Mouse (Mus musculus): Measurements from ENCODE around the gene Gm44511. TPM values are rescaled to one million over a fixed set of nuclear protein-coding genes. Genes with fewer than 3 reads are reported as not detected.
"Not testable (repeated sequence)": the region's sequence is repeated elsewhere in the genome, so short reads cannot be mapped to it uniquely, and the experiment has no call there.

Gene Gm44511
- polyA plus RNA-seq, 1 experiment, result not detected

DNA sequence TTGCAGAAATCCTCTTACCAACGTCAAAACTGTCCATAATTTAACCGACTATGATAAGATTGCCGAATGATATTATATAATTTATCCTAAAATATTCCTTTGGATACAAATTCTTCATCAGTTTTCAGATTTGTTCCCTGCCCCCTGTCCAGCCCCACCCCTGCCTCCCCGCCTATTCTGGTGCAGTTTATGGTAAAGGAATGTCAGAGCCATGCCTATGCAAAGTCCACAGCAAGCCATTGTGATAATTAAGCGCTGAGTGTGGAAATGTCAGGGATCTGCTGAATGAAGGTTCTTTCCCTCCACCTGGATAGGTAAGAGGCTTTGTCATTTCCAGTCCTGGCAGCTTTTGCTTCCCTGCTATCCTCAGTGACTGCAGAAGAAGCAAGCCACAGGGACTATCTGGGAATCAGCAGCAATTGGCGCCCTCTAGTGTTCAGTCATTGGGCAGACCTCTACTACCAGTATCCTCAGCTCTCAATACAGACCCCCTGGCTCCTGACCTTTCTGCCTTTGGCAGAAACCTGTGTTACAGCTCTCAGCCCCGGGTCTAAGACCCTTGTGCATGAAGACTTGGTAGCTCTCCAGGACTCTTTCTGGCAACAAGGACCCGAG is 72.4 kb downstream of the Gm44511 start:
- not testable (repeated sequence) for H3K27me3 ChIP-seq (ENCODE audit: control insufficient read depth, insufficient read depth, low read length); H3K27ac ChIP-seq (ENCODE audit: control insufficient read depth, insufficient read depth, low read length); H3K36me3 ChIP-seq (ENCODE audit: control insufficient read depth, insufficient read depth, low read length); H3K4me1 ChIP-seq (replicated peaks; ENCODE audit: control insufficient read depth, insufficient read depth, low read length)
- DNase-seq, result peak; percentile 70
- H3K4me3 ChIP-seq (ENCODE audit: control insufficient read depth, insufficient read depth, low read length), result peak overlapping the region; percentile 48
- 44% methylated on average over 8 of the region's 8 CpGs for WGBS

GRCm38 (mm10) chr6:128747006-128747405 is 79.1 kb downstream of the Gm44511 start:
- not testable (repeated sequence) for H3K27ac ChIP-seq (ENCODE audit: control insufficient read depth, insufficient read depth, low read length); H3K36me3 ChIP-seq (ENCODE audit: control insufficient read depth, insufficient read depth, low read length); H3K27me3 ChIP-seq (ENCODE audit: control insufficient read depth, insufficient read depth, low read length); DNase-seq; H3K4me1 ChIP-seq (replicated peaks; ENCODE audit: control insufficient read depth, insufficient read depth, low read length); H3K4me3 ChIP-seq (ENCODE audit: control insufficient read depth, insufficient read depth, low read length)
- WGBS, result 93% methylated on average over 6 of the region's 6 CpGs

DNA sequence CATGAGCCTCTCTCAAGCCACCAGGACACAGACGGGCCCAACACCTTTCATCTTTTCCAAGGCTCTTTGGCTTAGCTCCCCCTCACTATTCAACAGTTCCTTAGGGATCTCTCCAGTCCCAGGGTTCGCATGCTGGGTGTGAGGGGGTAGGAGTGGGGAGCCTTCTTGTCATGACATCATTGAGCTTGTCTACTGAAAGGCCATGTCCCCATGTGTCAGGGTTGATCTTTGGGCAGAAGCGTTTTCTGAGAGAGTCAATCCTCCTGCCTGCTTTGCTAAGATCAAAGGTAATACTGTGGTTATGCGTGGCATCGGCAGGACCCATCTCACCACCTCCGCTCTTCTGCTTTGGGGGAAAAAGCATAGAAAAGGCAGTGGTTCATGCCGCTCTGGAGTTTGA is 88.7 kb downstream of the Gm44511 start:
- Histone ChIP-seq H3K27me3 (ENCODE audit: control insufficient read depth, insufficient read depth, low read length) (no peaks in the 10 kb centered on the region), H3K4me1 (replicated peaks; ENCODE audit: control insufficient read depth, insufficient read depth, low read length) (0 out of 2 replicates have a peak, but pooled peaks cover 3% of the 10 kb centered on the region), H3K36me3 (ENCODE audit: control insufficient read depth, insufficient read depth, low read length) (no peaks in the 10 kb centered on the region), H3K4me3 (ENCODE audit: control insufficient read depth, insufficient read depth, low read length) (no peak overlapping the region), H3K27ac (ENCODE audit: control insufficient read depth, insufficient read depth, low read length) (no peak overlapping the region)
- TF ChIP-seq POLR2A (IDR thresholded peaks at IDR 0.05; ENCODE audit: control insufficient read depth, extremely low read depth, insufficient read depth, low read length, poor library complexity), result no peak
- no peak for TF ChIP-seq CTCF (IDR thresholded peaks at IDR 0.05; ENCODE audit: borderline replicate concordance, control insufficient read depth, extremely low read depth, insufficient read depth, low read length, poor library complexity)
- 89% methylated on average over 7 of the region's 7 CpGs for WGBS
- no peak for DNase-seq

DNA sequence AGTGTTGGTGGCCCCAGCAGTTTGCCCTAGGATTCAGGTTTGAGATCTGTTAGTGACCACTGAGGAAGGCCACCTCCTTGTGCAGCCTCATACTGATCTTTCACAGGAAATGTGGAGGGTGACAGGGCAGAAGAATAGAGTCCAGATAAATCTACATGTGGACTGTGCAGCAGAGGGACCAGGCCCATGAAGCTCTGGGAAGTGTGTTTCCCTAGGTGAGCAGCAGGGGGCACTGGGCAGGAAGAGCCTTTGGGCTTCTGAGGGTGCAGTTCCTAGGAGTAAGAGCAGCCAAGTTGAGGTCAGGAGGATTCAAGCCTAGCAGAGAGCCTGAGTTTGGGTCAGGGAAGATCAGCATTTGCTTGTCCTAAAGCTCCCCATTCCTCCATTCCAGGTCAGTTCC is 90.0 kb downstream of the Gm44511 start:
- Histone ChIP-seq H3K27ac (ENCODE audit: control insufficient read depth, insufficient read depth, low read length) (no peak overlapping the region), H3K36me3 (ENCODE audit: control insufficient read depth, insufficient read depth, low read length) (no peaks in the 10 kb centered on the region), H3K4me3 (ENCODE audit: control insufficient read depth, insufficient read depth, low read length) (no peak overlapping the region), H3K27me3 (ENCODE audit: control insufficient read depth, insufficient read depth, low read length) (no peaks in the 10 kb centered on the region), H3K4me1 (replicated peaks; ENCODE audit: control insufficient read depth, insufficient read depth, low read length) (0 out of 2 replicates have a peak, but pooled peaks cover 3% of the 10 kb centered on the region)
- peak; percentile 66 for DNase-seq
- TF ChIP-seq POLR2A (IDR thresholded peaks at IDR 0.05; ENCODE audit: control insufficient read depth, extremely low read depth, insufficient read depth, low read length, poor library complexity) (no peak), CTCF (IDR thresholded peaks at IDR 0.05; ENCODE audit: borderline replicate concordance, control insufficient read depth, extremely low read depth, insufficient read depth, low read length, poor library complexity) (peak; percentile 68; the same call in 1 of the 2 replicates)

DNA sequence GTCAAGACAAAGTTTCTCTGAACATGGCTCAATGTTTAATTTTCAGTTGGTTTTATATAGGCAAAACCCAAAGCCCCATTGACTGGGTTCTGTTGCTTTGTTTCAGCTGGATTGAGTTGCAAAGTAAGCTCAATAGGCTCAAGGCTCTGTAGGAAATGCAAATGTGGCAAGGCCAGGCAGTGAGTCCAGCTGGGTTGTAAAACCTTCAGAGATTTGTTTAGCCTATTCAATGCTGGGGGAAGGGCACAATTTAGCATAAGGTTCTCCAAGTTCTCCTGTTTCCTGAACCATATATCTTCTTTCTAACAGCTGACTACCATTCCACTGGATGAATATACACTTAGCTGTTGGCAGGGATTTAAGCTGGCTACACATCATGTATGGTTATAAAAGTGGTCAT is 91.2 kb downstream of the Gm44511 start:
- no peak overlapping the region for H3K27ac ChIP-seq (ENCODE audit: control insufficient read depth, insufficient read depth, low read length)

DNA sequence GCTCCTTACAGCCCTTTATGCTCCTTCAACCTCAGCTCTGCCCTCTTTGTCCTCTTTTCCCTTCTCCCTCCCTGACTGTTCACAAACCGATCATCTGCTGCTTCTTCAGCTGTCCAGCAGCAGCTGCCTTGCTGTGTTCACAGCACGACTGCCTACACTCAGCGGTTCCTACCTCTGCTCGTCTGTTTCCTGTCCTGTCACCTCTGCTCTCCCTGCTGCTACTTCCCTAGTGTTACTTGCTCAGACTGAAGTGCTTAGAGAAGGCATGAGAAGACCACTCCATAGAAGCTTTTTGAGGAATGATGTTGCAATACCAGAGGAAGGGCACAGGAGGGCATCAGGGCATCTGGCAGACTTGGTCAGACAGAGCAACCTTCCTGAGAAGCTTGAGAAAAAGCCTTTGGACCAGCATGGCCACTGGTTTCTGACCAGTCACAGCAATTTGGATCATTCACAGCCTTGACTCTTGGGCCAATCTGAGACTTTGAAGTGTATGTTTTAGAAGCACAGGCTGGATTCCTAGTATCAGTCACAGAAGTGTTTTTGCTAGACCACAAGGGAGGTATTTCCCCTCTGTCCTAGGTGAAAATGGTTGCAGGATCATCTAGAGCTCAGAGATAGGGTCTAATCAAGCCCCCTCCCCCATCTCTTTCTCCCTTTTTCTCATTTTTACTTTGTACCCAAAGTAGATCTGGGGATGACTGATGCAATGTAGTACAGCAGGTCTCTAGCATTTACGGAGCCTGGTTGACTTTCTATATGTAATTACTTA is 92.0 kb downstream of the Gm44511 start:
- no peak overlapping the region for H3K27ac ChIP-seq (ENCODE audit: control insufficient read depth, insufficient read depth, low read length)
- 47% methylated on average over 5 of the region's 5 CpGs for WGBS

More for the DNA sequence above, 91.2 kb downstream of the Gm44511 start:
- no peak for DNase-seq
- H3K27me3 ChIP-seq (ENCODE audit: control insufficient read depth, insufficient read depth, low read length), result no peaks in the 10 kb centered on the region
- H3K4me3 ChIP-seq (ENCODE audit: control insufficient read depth, insufficient read depth, low read length), result no peak overlapping the region
- H3K36me3 ChIP-seq (ENCODE audit: control insufficient read depth, insufficient read depth, low read length), result no peaks in the 10 kb centered on the region
- TF ChIP-seq CTCF (IDR thresholded peaks at IDR 0.05; ENCODE audit: borderline replicate concordance, control insufficient read depth, extremely low read depth, insufficient read depth, low read length, poor library complexity) (no peak), POLR2A (IDR thresholded peaks at IDR 0.05; ENCODE audit: control insufficient read depth, extremely low read depth, insufficient read depth, low read length, poor library complexity) (no peak)
- 0 out of 2 replicates have a peak, but pooled peaks cover 3% of the 10 kb centered on the region for H3K4me1 ChIP-seq (replicated peaks; ENCODE audit: control insufficient read depth, insufficient read depth, low read length)

DNA sequence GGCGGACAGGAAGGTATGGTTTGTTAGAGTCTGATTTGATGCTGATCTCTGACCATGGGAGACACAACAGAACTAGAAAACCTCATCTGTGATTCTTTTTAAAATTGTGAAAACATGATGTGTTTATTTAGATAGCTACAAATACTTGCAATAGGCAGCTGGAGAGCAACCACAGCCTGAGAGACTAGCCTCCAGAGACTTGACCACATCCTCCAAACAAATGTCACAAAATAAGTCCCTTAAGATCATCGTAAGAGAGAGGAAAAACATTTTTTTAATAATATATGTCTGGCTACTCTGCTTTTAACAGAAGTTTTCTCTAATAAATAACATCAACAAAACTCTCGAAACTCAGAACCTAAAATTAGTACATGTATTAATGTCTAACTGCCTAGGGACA is 94.1 kb downstream of the Gm44511 start:
- H3K27me3 ChIP-seq (ENCODE audit: control insufficient read depth, insufficient read depth, low read length), result no peaks in the 10 kb centered on the region
- no peaks in the 10 kb centered on the region for H3K36me3 ChIP-seq (ENCODE audit: control insufficient read depth, insufficient read depth, low read length)
- H3K4me1 ChIP-seq (replicated peaks; ENCODE audit: control insufficient read depth, insufficient read depth, low read length), result 0 out of 2 replicates have a peak, but pooled peaks cover 3% of the 10 kb centered on the region
- no peak overlapping the region for H3K27ac ChIP-seq (ENCODE audit: control insufficient read depth, insufficient read depth, low read length)
- no peak for DNase-seq
- no peak for TF ChIP-seq POLR2A (IDR thresholded peaks at IDR 0.05; ENCODE audit: control insufficient read depth, extremely low read depth, insufficient read depth, low read length, poor library complexity)
- no peak for TF ChIP-seq CTCF (IDR thresholded peaks at IDR 0.05; ENCODE audit: borderline replicate concordance, control insufficient read depth, extremely low read depth, insufficient read depth, low read length, poor library complexity)
- no peak overlapping the region for H3K4me3 ChIP-seq (ENCODE audit: control insufficient read depth, insufficient read depth, low read length)
- WGBS, result 67% methylated on average over 3 of the region's 3 CpGs

More for the DNA sequence above, 92.0 kb downstream of the Gm44511 start:
- TF ChIP-seq CTCF (IDR thresholded peaks at IDR 0.05; ENCODE audit: borderline replicate concordance, control insufficient read depth, extremely low read depth, insufficient read depth, low read length, poor library complexity) (no peak), POLR2A (IDR thresholded peaks at IDR 0.05; ENCODE audit: control insufficient read depth, extremely low read depth, insufficient read depth, low read length, poor library complexity) (no peak)
- no peaks in the 10 kb centered on the region for H3K36me3 ChIP-seq (ENCODE audit: control insufficient read depth, insufficient read depth, low read length)
- no peaks in the 10 kb centered on the region for H3K27me3 ChIP-seq (ENCODE audit: control insufficient read depth, insufficient read depth, low read length)
- no peak for DNase-seq
- 0 out of 2 replicates have a peak, but pooled peaks cover 3% of the 10 kb centered on the region for H3K4me1 ChIP-seq (replicated peaks; ENCODE audit: control insufficient read depth, insufficient read depth, low read length)
- no peak overlapping the region for H3K4me3 ChIP-seq (ENCODE audit: control insufficient read depth, insufficient read depth, low read length)

Other genes starting within 250 kb of the Gm44511 start
- 0.31 and 0.73 TPM in 2 replicates for gene A2ml1, start 244.7 kb downstream of the Gm44511 start, polyA plus RNA-seq (2012; rRNA removed)
- 0.52 and 0.67 TPM in 2 replicates for gene Klrb1a, start 202.8 kb downstream of the Gm44511 start, polyA plus RNA-seq (2012; rRNA removed)
- not detected in 2 replicates for gene Clec2h, start 163.9 kb downstream of the Gm44511 start, polyA plus RNA-seq (2012; rRNA removed)
- not detected in 2 replicates for gene Klrb1, start 103.3 kb downstream of the Gm44511 start, polyA plus RNA-seq (2012; rRNA removed)
- 0.96 and 2.6 TPM in 2 replicates for gene Klrb1c, start 37.1 kb downstream of the Gm44511 start, polyA plus RNA-seq (2012; rRNA removed)
- 0.54 and 0.85 TPM in 2 replicates for gene Klrb1b, start within 50 bp of the Gm44511 start, polyA plus RNA-seq (2012; rRNA removed)
- 9.6 and 12.1 TPM in 2 replicates for gene Clec2i, start 61.3 kb upstream of the Gm44511 start, polyA plus RNA-seq (2012; rRNA removed)
- gene BC035044, start 64.8 kb upstream of the Gm44511 start, polyA plus RNA-seq (2012; rRNA removed), result 17.8 and 18.6 TPM in 2 replicates
- gene Clec2g, start 108.1 kb upstream of the Gm44511 start, polyA plus RNA-seq (2012; rRNA removed), result 0.13 and 0.35 TPM in 2 replicates
- 0.64 and 1.0 TPM in 2 replicates for gene Klrb1f, start 219.6 kb upstream of the Gm44511 start, polyA plus RNA-seq (2012; rRNA removed)